Mouse (Mus musculus) midbrain, embryonic 10.5 days (tissue): ENCODE results near the gene Sh3d21. TPM values are rescaled to one million over a fixed set of nuclear protein-coding genes. Genes with fewer than 3 reads are reported as not detected.

Experiments used
- DNase-seq: peaks from one replicate; pipeline ENCODE4 v3.0.0-alpha.2; 2017; ENCODE audit warnings: low spot score
- H3K27ac ChIP-seq: fragments of 300-500 bp; sonication (generic); replicated peaks from 2 replicates; pipeline ENCODE4 v1.5.1; 2016; ENCODE audit warnings: mild to moderate bottlenecking
- H3K27me3 ChIP-seq: fragments of 300-500 bp; sonication (generic); 2 replicates; pipeline ENCODE4 v1.6.1; 2016; ENCODE audit warnings: low read depth, mild to moderate bottlenecking; ENCODE audit not compliant: poor library complexity, severe bottlenecking
- H3K36me3 ChIP-seq: fragments of 300-500 bp; sonication (generic); 2 replicates; pipeline ENCODE4 v1.6.1; 2016; ENCODE audit warnings: mild to moderate bottlenecking, moderate library complexity
- H3K4me1 ChIP-seq: fragments of 300-500 bp; sonication (generic); 2 replicates; pipeline ENCODE4 v1.6.1; 2016
- H3K4me3 ChIP-seq: fragments of 300-500 bp; sonication (generic); 2 replicates; pipeline ENCODE4 v1.5.1; 2016; ENCODE audit warnings: mild to moderate bottlenecking, moderate library complexity
- H3K9me3 ChIP-seq: fragments of 300-500 bp; sonication (generic); replicated peaks from 2 replicates; pipeline ENCODE4 v1.6.1; 2016; ENCODE audit warnings: mild to moderate bottlenecking
- WGBS: fragments of 180-500 bp; shearing (Covaris S2); methylation state at CpG from one replicate; pipeline ENCODE4 v1.1.7; 2016; 5-methylcytosine and 5-hydroxymethylcytosine counted together
- polyA plus RNA-seq: library from polyadenylated mRNA; unstranded; fragments of >200 nt; fragmentation: Nextera tagmentation; extraction: Ambion mirVana; gene quantifications from 2 replicates; pipeline ENCODE4 v1.2.1, GENCODE M21; 2016

Gene Sh3d21
- polyA plus RNA-seq, 1 experiment from 2014 or later: 0.79 TPM

DNA sequence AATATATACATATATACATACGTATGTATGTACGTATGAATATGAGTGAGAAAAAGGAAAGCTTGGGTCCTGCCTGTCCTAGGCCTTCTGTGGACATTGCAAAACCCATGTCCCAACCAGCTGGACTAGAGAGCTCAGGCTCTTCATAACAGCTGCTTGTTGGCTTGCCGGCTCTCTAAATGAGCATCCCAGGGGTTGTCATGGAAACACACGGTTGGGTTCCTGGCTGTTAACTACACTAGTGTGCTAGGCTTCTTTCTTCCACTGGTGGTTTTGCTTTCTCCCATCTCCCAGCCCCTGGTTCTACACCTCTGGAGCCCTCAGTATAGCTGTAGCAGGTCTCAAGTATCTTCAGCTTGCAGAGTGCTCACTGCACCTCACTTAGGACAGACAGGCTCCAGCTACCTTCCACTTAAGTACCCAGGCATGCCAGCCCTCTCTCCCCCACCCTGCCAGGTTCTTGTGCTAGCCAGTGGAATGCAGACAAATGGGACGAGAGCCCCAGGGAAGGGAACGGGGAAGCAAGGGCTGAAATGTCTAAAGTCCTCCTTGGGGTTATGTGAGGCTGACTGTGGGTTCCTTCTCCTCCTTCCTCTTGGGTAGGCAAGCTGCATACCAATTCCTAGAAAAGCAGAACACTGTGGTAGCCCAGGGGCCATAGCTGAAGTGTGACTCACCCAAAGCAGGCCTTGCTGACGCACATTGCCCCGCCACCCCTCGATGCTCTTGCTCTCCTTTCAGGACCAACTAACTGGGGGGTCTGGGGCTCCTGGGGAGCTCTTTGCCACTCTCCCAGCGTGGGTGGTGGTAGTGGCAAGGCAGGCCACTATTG, 31.8 kb downstream of the Sh3d21 start:
- Histone ChIP-seq H3K4me3 (no peak overlapping the region), H3K9me3 (no peaks in the 10 kb centered on the region), H3K27me3 (no peaks in the 10 kb centered on the region), H3K36me3 (peaks cover 87% of the 10 kb centered on the region), H3K4me1 (peaks cover 18% of the 10 kb centered on the region), H3K27ac (no peak overlapping the region)
- peak; percentile 36 for DNase-seq
- 57% methylated on average over 10 of the region's 10 CpGs for WGBS

DNA sequence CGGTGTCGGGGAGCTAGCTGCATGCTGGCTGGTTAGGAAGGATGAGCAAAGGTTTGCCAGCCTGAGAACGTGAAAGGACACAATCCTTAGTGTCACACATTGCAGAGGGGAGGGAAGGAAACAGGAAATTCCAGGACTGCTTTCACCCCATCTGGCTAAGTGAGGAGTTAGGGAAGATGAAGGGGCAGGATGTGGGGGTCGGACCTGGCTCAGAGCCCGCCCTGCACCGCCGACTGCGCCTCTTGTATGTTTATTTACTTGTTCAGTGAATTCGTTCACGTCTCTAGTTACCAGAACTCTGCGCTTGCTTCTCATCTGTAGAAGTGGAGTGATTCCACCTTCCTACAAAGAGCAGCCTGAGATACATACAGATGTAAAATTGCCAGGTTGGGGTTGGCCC, 32.8 kb downstream of the Sh3d21 start:
- H3K9me3 ChIP-seq: no peaks in the 10 kb centered on the region
- peaks cover 86% of the 10 kb centered on the region for H3K36me3 ChIP-seq
- H3K4me3 ChIP-seq: no peak overlapping the region
- WGBS: 77% methylated on average over 11 of the region's 11 CpGs
- H3K27me3 ChIP-seq: no peaks in the 10 kb centered on the region
- no peak overlapping the region for H3K27ac ChIP-seq
- H3K4me1 ChIP-seq: peaks cover 19% of the 10 kb centered on the region
- DNase-seq: no peak

DNA sequence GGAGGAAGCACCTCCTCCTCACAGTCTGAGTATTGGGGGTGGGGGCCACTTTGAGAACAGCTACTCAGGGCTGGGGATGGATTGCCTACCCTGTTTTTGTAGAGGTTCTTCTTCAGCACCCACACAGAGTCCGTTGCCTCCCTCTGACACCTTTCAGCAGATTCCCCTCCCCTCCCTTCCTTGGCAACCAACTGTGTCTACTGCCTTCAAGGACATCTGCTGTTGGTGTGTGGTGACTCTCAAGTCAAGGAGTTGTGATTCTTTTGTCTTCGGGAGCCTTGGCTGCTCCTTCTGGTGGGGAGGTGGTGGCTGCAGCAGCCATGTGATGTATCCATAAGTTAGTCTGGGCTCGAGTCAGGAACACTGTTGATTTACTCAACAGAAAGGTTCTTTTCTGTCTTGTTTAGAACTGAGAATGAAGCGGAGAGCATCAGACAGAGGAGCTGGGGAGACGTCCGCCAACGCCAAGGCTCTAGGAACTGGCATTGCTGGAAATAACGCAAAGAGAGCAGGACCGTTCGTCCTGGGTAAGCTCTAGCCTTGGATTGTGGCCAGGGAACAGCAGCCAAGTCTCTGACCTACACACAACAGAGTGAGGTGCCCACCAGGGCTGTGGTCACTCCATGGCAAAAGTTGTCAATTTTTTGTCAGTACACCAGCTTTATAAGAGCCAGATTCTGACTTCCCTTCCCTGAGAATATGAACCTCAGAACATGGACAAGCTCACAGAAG, 39.8 kb downstream of the Sh3d21 start:
- Histone ChIP-seq H3K9me3 (peaks cover 12% of the 10 kb centered on the region), H3K4me1 (peaks cover 9% of the 10 kb centered on the region), H3K27ac (no peak overlapping the region), H3K36me3 (peaks cover 75% of the 10 kb centered on the region), H3K27me3 (no peaks in the 10 kb centered on the region), H3K4me3 (no peak overlapping the region)
- 92% methylated on average over 10 of the region's 10 CpGs for WGBS
- no peak for DNase-seq

DNA sequence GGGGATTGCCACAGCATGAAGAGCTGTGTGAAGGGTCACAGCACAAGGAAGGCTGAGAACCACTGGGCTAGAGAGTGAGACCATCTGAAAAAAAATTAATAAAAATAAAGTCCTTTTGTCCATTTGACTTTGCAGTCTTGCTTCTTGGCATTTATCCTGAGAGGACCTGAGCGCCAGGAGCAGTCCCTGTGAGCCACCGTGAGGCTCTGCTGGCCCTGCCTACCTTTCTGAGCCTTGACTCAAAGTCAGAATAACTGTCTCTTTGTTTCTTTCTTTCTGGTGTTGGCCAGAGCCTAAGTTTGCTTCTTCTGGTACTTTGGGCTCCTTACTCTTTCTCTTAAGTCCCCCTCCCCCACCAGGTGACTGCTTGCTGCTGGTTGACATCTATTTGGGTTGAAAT, 42.8 kb downstream of the Sh3d21 start:
- peaks cover 51% of the 10 kb centered on the region for H3K36me3 ChIP-seq
- H3K27me3 ChIP-seq: no peaks in the 10 kb centered on the region
- WGBS: 93% methylated on average over 2 of the region's 2 CpGs
- no peak for DNase-seq
- no peak overlapping the region for H3K27ac ChIP-seq
- no peak overlapping the region for H3K4me3 ChIP-seq
- peaks cover 14% of the 10 kb centered on the region for H3K4me1 ChIP-seq
- peaks cover 12% of the 10 kb centered on the region for H3K9me3 ChIP-seq

DNA sequence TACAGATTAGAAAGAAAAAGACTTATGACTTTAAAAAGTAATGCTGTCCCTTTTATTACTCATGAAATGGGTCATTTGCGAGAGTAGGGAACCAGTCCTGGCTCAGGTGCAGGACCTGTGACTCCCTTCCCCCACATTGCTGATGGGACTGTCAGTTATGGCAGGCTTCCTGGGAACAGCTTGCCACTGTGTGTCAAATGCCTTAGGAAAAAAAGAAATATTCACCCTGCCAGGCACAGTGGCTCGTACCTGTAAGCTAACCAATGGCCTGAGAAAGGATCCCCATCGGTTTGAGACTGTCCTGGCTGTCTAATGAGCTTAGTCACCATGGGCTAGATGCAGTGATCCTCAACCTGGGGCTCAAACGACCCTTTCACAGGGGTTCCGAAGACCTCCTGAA, 43.2 kb downstream of the Sh3d21 start:
- no peak overlapping the region for H3K27ac ChIP-seq
- DNase-seq: no peak
- 90% methylated on average over 5 of the region's 5 CpGs for whole genome bisulfite sequencing
- no peak overlapping the region for H3K4me3 ChIP-seq
- H3K4me1 ChIP-seq: peaks cover 15% of the 10 kb centered on the region
- H3K36me3 ChIP-seq: peaks cover 47% of the 10 kb centered on the region
- no peaks in the 10 kb centered on the region for H3K27me3 ChIP-seq
- peaks cover 12% of the 10 kb centered on the region for H3K9me3 ChIP-seq

DNA sequence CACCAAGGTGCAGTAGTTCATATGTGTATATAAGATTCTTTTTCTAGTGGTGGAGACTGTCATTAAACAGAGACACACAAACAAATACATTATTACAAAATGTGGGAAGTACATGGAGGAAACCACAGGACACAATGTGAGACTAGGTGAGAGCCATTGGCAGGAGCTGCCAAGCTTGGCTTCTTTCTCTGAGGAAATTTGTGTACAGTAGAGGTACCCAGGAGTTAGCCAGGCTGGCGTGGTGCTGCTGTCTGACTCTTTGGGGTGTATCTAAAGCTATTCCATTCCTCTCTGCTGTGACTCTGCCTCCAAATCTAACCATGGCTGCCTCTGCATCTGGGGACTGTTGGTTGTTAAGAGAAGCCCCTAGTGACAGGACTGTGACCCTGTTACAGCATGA, 44.2 kb downstream of the Sh3d21 start:
- peaks cover 37% of the 10 kb centered on the region for H3K36me3 ChIP-seq
- H3K4me3 ChIP-seq: no peak overlapping the region
- WGBS: 82% methylated on average over 1 of the region's 1 CpGs
- H3K27ac ChIP-seq: no peak overlapping the region
- H3K4me1 ChIP-seq: peaks cover 18% of the 10 kb centered on the region
- H3K9me3 ChIP-seq: peaks cover 12% of the 10 kb centered on the region
- no peaks in the 10 kb centered on the region for H3K27me3 ChIP-seq
- DNase-seq: no peak

DNA sequence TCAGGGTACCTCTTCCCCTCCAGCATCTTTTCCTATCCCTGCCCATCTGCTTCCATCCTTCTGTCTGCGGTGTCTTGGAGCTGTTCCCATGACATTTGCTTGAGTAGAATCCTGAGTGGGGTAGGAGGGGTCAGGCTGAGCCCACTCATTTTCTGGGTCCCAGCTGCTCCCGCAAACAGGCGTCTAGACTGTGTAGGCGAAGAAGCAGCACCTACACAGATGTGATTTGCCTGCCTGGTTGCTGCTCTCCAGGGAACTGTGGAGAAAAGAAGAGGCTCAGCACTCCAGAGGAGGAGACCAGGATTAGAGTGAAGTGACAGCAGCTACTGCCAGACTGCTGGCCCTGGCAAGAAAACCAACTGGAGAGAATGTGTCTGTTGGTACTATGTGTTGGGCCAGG, 44.6 kb downstream of the Sh3d21 start:
- H3K27me3 ChIP-seq: no peaks in the 10 kb centered on the region
- no peak overlapping the region for H3K4me3 ChIP-seq
- WGBS: 95% methylated on average over 4 of the region's 4 CpGs
- H3K4me1 ChIP-seq: peaks cover 21% of the 10 kb centered on the region
- no peak for DNase-seq
- H3K9me3 ChIP-seq: peaks cover 12% of the 10 kb centered on the region
- H3K36me3 ChIP-seq: peaks cover 33% of the 10 kb centered on the region
- no peak overlapping the region for H3K27ac ChIP-seq

DNA sequence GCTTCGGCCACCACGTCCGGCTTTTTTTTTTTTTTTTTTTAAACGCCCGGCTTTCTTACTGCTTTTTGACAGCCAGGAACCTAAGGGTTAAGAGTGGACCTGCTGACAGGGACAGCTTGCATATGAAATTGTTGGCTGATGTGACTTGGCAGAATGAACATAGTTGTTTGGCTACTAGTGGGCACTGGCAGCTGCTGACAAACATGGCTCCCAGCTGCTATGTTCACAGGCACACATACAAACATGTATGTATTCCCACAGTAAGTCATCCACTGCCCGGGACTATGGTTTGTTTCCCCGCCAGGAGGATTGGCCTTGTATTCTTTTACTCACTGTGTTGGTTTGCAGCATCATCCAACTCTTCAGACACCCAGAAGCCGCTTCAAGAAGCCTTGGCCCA, 46.2 kb downstream of the Sh3d21 start:
- H3K27me3 ChIP-seq: no peaks in the 10 kb centered on the region
- 94% methylated on average over 8 of the region's 8 CpGs for WGBS

DNA sequence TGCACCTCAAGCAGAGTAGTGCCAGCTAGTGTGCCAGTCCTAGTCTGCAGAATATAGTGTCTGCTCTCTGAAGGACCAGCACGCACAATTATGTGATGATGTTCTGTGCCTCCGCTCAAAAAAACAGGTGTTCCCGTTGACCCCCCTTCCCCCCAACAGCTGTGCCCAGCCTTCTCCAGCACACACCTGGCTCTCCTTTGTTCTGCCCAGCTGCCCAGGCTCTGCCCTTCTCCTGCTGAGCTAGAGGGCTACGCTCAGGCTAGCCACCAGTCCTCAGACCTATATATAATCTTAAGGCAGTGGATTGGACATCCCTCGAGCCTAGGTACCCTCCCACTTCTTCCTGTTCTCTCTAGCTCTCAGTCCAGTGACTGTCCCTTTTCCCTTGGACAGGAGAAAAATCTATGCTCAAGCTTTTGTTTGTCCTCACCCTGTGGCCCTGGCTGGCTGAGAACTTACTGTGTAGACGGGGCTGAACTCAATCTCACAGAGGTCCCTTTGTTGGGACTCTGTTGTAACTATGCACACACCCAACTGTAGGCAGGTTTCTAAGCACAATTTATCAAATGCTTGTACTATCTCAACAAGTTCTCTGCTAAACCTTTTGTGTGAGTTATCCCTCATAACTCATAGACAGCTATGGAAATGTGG, 47.3 kb downstream of the Sh3d21 start:
- H3K27me3 ChIP-seq: no peaks in the 10 kb centered on the region
- no peak overlapping the region; the same call in 1 of the 2 replicates for H3K27ac ChIP-seq
- no peak for DNase-seq
- no peak overlapping the region for H3K4me3 ChIP-seq
- peaks cover 3% of the 10 kb centered on the region; the same call in 1 of the 2 replicates for H3K9me3 ChIP-seq
- 84% methylated on average over 6 of the region's 6 CpGs for WGBS
- peaks cover 14% of the 10 kb centered on the region for H3K36me3 ChIP-seq
- H3K4me1 ChIP-seq: peaks cover 27% of the 10 kb centered on the region

More for the DNA sequence above, 46.2 kb downstream of the Sh3d21 start:
- peaks cover 12% of the 10 kb centered on the region for H3K9me3 ChIP-seq
- H3K27ac ChIP-seq: no peak overlapping the region
- DNase-seq: no peak
- H3K36me3 ChIP-seq: peaks cover 24% of the 10 kb centered on the region
- no peak overlapping the region for H3K4me3 ChIP-seq
- peaks cover 21% of the 10 kb centered on the region for H3K4me1 ChIP-seq

DNA sequence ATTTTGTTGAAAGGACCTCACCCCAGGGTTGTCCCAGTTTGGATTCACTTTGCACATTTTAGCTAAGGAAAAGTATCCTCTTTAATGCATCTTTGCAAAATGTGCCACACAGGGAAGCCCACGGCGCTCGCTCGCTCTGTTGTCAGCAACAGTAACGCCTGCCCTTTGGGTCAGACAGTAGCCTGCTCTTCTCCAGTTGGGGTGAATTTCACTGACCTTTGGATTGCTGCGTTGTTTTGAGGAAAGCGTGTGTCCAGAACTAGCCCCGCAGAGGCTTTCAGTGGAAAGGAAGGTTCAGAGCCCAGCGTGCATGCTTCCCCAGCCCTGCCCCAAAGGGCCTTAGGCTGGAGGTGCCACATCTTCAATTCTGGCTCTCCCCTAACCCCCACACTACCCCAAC, 47.9 kb downstream of the Sh3d21 start:
- Histone ChIP-seq H3K9me3 (no peaks in the 10 kb centered on the region), H3K27ac (no peak overlapping the region), H3K4me1 (peaks cover 33% of the 10 kb centered on the region), H3K27me3 (no peaks in the 10 kb centered on the region), H3K36me3 (peaks cover 8% of the 10 kb centered on the region), H3K4me3 (no peak overlapping the region)
- WGBS: 92% methylated on average over 9 of the region's 9 CpGs
- DNase-seq: no peak

DNA sequence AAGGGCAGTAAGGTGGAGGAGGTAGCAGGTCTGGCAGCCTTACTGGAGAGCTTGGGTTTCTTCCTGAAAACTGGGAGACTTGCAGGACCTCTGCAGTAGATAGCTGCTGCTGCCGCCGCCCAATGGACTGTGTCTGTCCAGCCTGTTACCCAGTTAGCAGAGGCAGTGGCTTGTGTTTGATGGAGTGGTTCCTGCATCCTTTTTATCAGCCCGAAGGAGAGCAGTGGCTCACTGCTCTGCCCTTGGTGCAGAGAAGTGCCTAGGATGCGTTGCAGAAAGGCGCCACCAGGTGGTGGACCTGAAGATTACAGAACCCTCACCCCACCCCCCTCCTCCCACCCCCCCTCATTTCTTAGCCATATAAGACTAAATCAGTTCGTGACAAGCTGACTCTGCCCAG, 49.3 kb downstream of the Sh3d21 start:
- Histone ChIP-seq H3K4me1 (peaks cover 46% of the 10 kb centered on the region), H3K27me3 (no peaks in the 10 kb centered on the region), H3K27ac (no peak overlapping the region), H3K4me3 (no peak overlapping the region), H3K36me3 (peaks cover 5% of the 10 kb centered on the region), H3K9me3 (no peaks in the 10 kb centered on the region)
- 20% methylated on average over 6 of the region's 6 CpGs for WGBS
- DNase-seq: peak; percentile 52

DNA sequence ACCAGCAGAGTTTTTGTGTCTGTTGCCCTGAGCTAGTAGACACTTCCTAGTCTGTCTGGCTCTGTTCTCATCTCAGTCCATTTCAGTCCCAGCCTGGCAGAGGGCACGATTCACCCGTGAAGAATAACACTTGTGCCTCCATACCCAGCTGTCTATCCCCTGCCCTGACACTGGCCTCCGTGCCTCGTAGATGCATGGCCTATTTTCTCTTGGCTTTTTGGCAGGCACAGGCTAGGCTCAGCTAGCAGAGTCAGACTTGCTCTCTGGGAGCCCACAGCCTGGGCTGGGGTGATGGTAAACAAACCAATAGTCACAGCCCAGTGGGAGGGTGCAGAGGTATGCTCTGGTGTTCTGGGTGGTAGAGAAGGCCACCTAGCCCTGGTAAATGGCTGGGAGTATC, 50.0 kb downstream of the Sh3d21 start:
- H3K9me3 ChIP-seq: no peaks in the 10 kb centered on the region
- H3K36me3 ChIP-seq: peaks cover 2% of the 10 kb centered on the region; the same call in 1 of the 2 replicates
- no peak overlapping the region for H3K4me3 ChIP-seq
- no peak for DNase-seq
- WGBS: 81% methylated on average over 4 of the region's 4 CpGs
- H3K4me1 ChIP-seq: peaks cover 47% of the 10 kb centered on the region
- H3K27me3 ChIP-seq: no peaks in the 10 kb centered on the region
- H3K27ac ChIP-seq: no peak overlapping the region

DNA sequence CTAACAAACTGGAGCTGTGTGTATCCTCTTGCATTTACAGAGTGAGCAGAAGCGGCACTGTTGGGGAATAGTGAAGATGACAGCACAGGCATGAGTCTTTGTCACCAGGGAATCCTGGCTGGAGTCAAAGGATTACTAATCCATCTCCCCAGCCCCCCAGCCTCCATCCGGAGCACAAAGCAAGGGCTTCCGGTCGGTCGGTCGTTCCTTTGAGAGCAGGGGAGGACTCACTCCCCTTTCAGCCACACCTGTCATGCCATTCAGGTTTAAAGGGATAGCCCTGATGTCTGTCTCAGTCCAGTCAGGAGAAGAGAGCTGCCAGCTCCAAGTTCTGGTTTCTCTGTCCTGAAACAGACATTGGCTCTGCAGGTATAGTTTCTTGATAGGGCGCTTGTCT, 52.1 kb downstream of the Sh3d21 start:
- H3K4me1 ChIP-seq: peaks cover 55% of the 10 kb centered on the region
- 17% methylated on average over 7 of the region's 7 CpGs for WGBS
- DNase-seq: no peak

More for the DNA sequence above, 52.1 kb downstream of the Sh3d21 start:
- H3K36me3 ChIP-seq: no peaks in the 10 kb centered on the region
- peak overlapping the region; percentile 30 for H3K4me3 ChIP-seq
- H3K9me3 ChIP-seq: no peaks in the 10 kb centered on the region
- no peaks in the 10 kb centered on the region for H3K27me3 ChIP-seq
- H3K27ac ChIP-seq: peak overlapping the region; percentile 75
